ENCODE assay signal across 9 mouse cellular contexts in the genomic region with DNA sequence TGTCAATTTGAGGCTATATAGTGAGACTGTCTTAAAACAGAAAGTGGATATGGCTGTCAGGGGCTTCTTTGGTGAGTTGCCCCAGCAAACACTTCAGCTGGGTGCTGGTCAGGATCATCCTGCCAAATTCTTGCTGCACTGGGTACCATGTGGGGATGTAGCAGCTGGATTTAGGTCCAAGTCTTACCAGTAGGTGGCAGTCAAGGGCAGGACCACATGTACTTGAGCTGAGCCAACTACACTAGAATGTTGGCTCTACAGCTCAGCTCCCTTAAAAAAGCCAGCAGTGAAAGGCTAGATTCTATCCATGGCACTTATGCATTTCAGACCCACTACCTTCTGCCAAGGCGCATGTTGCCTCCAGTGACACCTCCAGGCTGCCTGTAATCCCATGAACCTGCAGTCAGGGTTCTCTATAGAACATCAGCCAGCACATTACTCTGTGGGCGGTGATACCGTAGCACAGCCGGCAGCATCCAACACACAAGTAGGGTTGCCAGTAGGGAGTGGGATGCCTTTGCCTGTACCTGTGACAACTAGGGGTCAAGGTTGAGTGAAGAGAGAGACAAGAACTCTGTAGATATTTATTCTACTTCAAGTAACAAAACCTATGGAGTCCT. TPM values are rescaled to one million over a fixed set of nuclear protein-coding genes. Genes with fewer than 3 reads are reported as not detected.
DNase-seq lines count a peak whose midpoint lies in the region; ATAC-seq lines count a peak whose summit lies in the region.
"Had no signal": no experiment of that assay in that cellular context is flagged by ENCODE, and none has a peak within 500 bp of the region (broad histone marks: within the 10 kb centered on the region; RNA-seq: fewer than 3 reads in every experiment).

No protein-coding gene starts in this region.

- H3K9ac ChIP-seq in forebrain, embryonic 15.5 days (replicated peaks): no peak overlapping the region

- H3K9me3 ChIP-seq in forebrain, embryonic 15.5 days: no peaks in the 10 kb centered on the region
- H3K9me3 ChIP-seq in hindbrain, embryonic 10.5 days: no peaks in the 10 kb centered on the region

- ATAC-seq in forebrain, embryonic 15.5 days (replicated peaks): peak; percentile 57; the same call in 1 of the 2 replicates

- no peak overlapping the region for H3K27ac ChIP-seq in forebrain, embryonic 15.5 days (replicated peaks)
- no peak overlapping the region for H3K27ac ChIP-seq in hindbrain, embryonic 10.5 days

- peak; percentile 45 for DNase-seq in Muller cell, postnatal 12 days (ENCODE audit: inconsistent ontology term)
- peak; percentile 62 for DNase-seq in c-Kit-positive CD71-positive TER-119-negative erythroid progenitor cells, embryonic 14.5 days (ENCODE audit: low read depth)
- peak; percentile 76 for DNase-seq in hindbrain, embryonic 10.5 days (ENCODE audit: low spot score)
- peak; percentile 48 to 53 for DNase-seq in layer of hippocampus, postnatal 36 days
- DNase-seq in lung, postnatal 25 days (ENCODE audit: low spot score): peak; percentile 71
- DNase-seq in right cerebral cortex, adult 18-20 months: peak; percentile 74
- DNase-seq in yolk sac, embryonic 10.5 days (ENCODE audit: low spot score): peak; percentile 44

- WGBS in forebrain, embryonic 15.5 days: 67% methylated on average over 4 of the region's 4 CpGs
- WGBS in hindbrain, embryonic 10.5 days: 66% methylated on average over 4 of the region's 4 CpGs

- peaks cover 13% of the 10 kb centered on the region for H3K36me3 ChIP-seq in forebrain, embryonic 15.5 days
- peaks cover 29% of the 10 kb centered on the region for H3K36me3 ChIP-seq in hindbrain, embryonic 10.5 days

- no peaks in the 10 kb centered on the region for H3K27me3 ChIP-seq in forebrain, embryonic 15.5 days
- no peaks in the 10 kb centered on the region for H3K27me3 ChIP-seq in hindbrain, embryonic 10.5 days (ENCODE audit: insufficient read depth, poor library complexity, severe bottlenecking)

- no peak overlapping the region for H3K4me3 ChIP-seq in forebrain, embryonic 15.5 days
- no peak overlapping the region for H3K4me3 ChIP-seq in hindbrain, embryonic 10.5 days
- H3K4me3 ChIP-seq: myocyte had no signal

- peaks cover 7% of the 10 kb centered on the region for H3K4me1 ChIP-seq in forebrain, embryonic 15.5 days
- H3K4me1 ChIP-seq in hindbrain, embryonic 10.5 days (replicated peaks): peaks cover 30% of the 10 kb centered on the region

- no peak overlapping the region for H3K4me2 ChIP-seq in forebrain, embryonic 15.5 days (replicated peaks)

RNA-seq across cellular contexts. Expression of gene Tcfl5, which starts 15.0 kb away (rescaled TPM):
- polyA plus RNA-seq in forebrain, embryonic 15.5 days (2015; fragmentation: Nextera tagmentation; extraction: Ambion mirVana): 0.29 and 0.50 TPM in 2 replicates
- polyA plus RNA-seq in hindbrain, embryonic 10.5 days (2016; fragmentation: Nextera tagmentation; extraction: Ambion mirVana): 0.14 and 0.30 TPM in 2 replicates
- under 1 TPM; 0.32 to 0.35 TPM for total RNA-seq in layer of hippocampus, postnatal 36 days (2021)
- polyA plus RNA-seq: myocyte had no signal

RNA-seq across cellular contexts. Expression of gene Dido1, which starts 52.3 kb away (rescaled TPM):
- 29.6 and 30.8 TPM in 2 replicates for polyA plus RNA-seq in forebrain, embryonic 15.5 days (2015; fragmentation: Nextera tagmentation; extraction: Ambion mirVana)
- polyA plus RNA-seq in hindbrain, embryonic 10.5 days (2016; fragmentation: Nextera tagmentation; extraction: Ambion mirVana): 31.9 and 33.3 TPM in 2 replicates
- 10 to 100 TPM; 52.2 to 61.1 TPM for total RNA-seq in layer of hippocampus, postnatal 36 days (2021)

RNA-seq across cellular contexts. Expression of gene Gid8, which starts 52.4 kb away (rescaled TPM):
- polyA plus RNA-seq in forebrain, embryonic 15.5 days (2015; fragmentation: Nextera tagmentation; extraction: Ambion mirVana): 58.0 and 58.7 TPM in 2 replicates
- polyA plus RNA-seq in hindbrain, embryonic 10.5 days (2016; fragmentation: Nextera tagmentation; extraction: Ambion mirVana): 50.0 and 50.8 TPM in 2 replicates
- 10 to 100 TPM; 63.3 to 63.4 TPM for total RNA-seq in layer of hippocampus, postnatal 36 days (2021)

RNA-seq across cellular contexts. Expression of gene Col9a3, which starts 59.9 kb away (rescaled TPM):
- 37.2 and 44.3 TPM in 2 replicates for polyA plus RNA-seq in forebrain, embryonic 15.5 days (2015; fragmentation: Nextera tagmentation; extraction: Ambion mirVana)
- 10.2 and 14.3 TPM in 2 replicates for polyA plus RNA-seq in hindbrain, embryonic 10.5 days (2016; fragmentation: Nextera tagmentation; extraction: Ambion mirVana)
- 10 to 100 TPM in 1 of 2 experiments, 1 to 10 TPM in 1; 9.3 to 13.9 TPM for total RNA-seq in layer of hippocampus, postnatal 36 days (2021)
